Mouse (Mus musculus) brain, embryonic 14.5 days (tissue): ENCODE measurements around the gene Gkn2.

Source experiments
- CTCF ChIP-seq: fragments of 200-500 bp; IDR thresholded peaks from 2 replicates; pipeline ENCODE4 v1.5.1; 2012; ENCODE audit warnings: inconsistent platforms, mild to moderate bottlenecking, moderate library complexity, borderline replicate concordance; ENCODE audit not compliant: insufficient read depth, insufficient read length; ENCODE audit errors: extremely low read depth
- POLR2A ChIP-seq: fragments of 200-500 bp; IDR thresholded peaks from 2 replicates; pipeline ENCODE4 v1.6.1; 2012; ENCODE audit warnings: mild to moderate bottlenecking, inconsistent platforms, borderline replicate concordance; ENCODE audit not compliant: poor library complexity, insufficient read depth, insufficient read length, severe bottlenecking; ENCODE audit errors: extremely low read depth

GRCm38 (mm10) chr6:87323381-87323780, 49.8 kb upstream of the Gkn2 start:
- TF ChIP-seq CTCF (peak; percentile 47; the same call in 1 of the 2 replicates), POLR2A (no peak)
